Mouse (Mus musculus): ENCODE data around the gene Cmtm7.
A peak's percentile ranks its signal among the peaks of the same experiment; 100 is the strongest.
"Not testable (repeated sequence)": the region's sequence is repeated elsewhere in the genome, so short reads cannot be mapped to it uniquely, and the experiment has no call there.

Gene Cmtm7

GRCm38 (mm10) chr9:114767030-114767429, 14.6 kb downstream of the Cmtm7 start:
- no peak for DNase-seq (ENCODE audit: low spot score)

- DNase-seq (ENCODE audit: low spot score): no peak
Measured at GRCm38 (mm10) chr9:114763341-114763740, 18.3 kb downstream of the Cmtm7 start.

- no peak for DNase-seq (ENCODE audit: low spot score)
Measured at GRCm38 (mm10) chr9:114761848-114762247, 19.8 kb downstream of the Cmtm7 start.

- DNase-seq (ENCODE audit: low spot score): no peak
Measured at GRCm38 (mm10) chr9:114760353-114760752, 21.3 kb downstream of the Cmtm7 start.

GRCm38 (mm10) chr9:114759886-114760285, 21.8 kb downstream of the Cmtm7 start:
- no peak for DNase-seq (ENCODE audit: low spot score)

- DNase-seq (ENCODE audit: low spot score): no peak
Measured at GRCm38 (mm10) chr9:114758801-114759200, 22.9 kb downstream of the Cmtm7 start.

- no peak for DNase-seq (ENCODE audit: low spot score)
Measured at GRCm38 (mm10) chr9:114758272-114758671, 23.4 kb downstream of the Cmtm7 start.

GRCm38 (mm10) chr9:114752863-114753484, 28.7 kb downstream of the Cmtm7 start:
- peak; percentile 84 for DNase-seq (ENCODE audit: low spot score)

- no peak for DNase-seq (ENCODE audit: low spot score)
Measured at GRCm38 (mm10) chr9:114752311-114752710, 29.3 kb downstream of the Cmtm7 start.

- DNase-seq (ENCODE audit: low spot score): no peak
Measured at GRCm38 (mm10) chr9:114751582-114751981, 30.1 kb downstream of the Cmtm7 start.

GRCm38 (mm10) chr9:114747466-114747865, 34.2 kb downstream of the Cmtm7 start:
- DNase-seq (ENCODE audit: low spot score): no peak

- DNase-seq (ENCODE audit: low spot score): no peak
Measured at GRCm38 (mm10) chr9:114747012-114747411, 34.6 kb downstream of the Cmtm7 start.

- no peak for DNase-seq (ENCODE audit: low spot score)
Measured at GRCm38 (mm10) chr9:114745654-114746053, 36.0 kb downstream of the Cmtm7 start.

- DNase-seq (ENCODE audit: low spot score): no peak
Measured at GRCm38 (mm10) chr9:114745163-114745562, 36.5 kb downstream of the Cmtm7 start.

GRCm38 (mm10) chr9:114742731-114743130, 38.9 kb downstream of the Cmtm7 start:
- DNase-seq (ENCODE audit: low spot score): no peak

- no peak for DNase-seq (ENCODE audit: low spot score)
Measured at GRCm38 (mm10) chr9:114740336-114740735, 41.3 kb downstream of the Cmtm7 start.

- DNase-seq (ENCODE audit: low spot score): no peak
Measured at GRCm38 (mm10) chr9:114736442-114736841, 45.2 kb downstream of the Cmtm7 start.

GRCm38 (mm10) chr9:114733238-114733637, 48.4 kb downstream of the Cmtm7 start:
- no peak for DNase-seq (ENCODE audit: low spot score)

- no peak for DNase-seq (ENCODE audit: low spot score)
Measured at GRCm38 (mm10) chr9:114731871-114732682, 49.6 kb downstream of the Cmtm7 start.

- DNase-seq (ENCODE audit: low spot score): peak; percentile 93
Measured at GRCm38 (mm10) chr9:114731011-114731755, 50.5 kb downstream of the Cmtm7 start, which contains the start of gene Cmtm6. Gene Cmtm6, plus strand, starts transcription at chr9:114731116.

GRCm38 (mm10) chr9:114729911-114730805, 51.5 kb downstream of the Cmtm7 start:
- DNase-seq (ENCODE audit: low spot score): no peak

GRCm38 (mm10) chr9:114728432-114728831, 53.2 kb downstream of the Cmtm7 start:
- DNase-seq (ENCODE audit: low spot score): not testable (repeated sequence)
